Mouse (Mus musculus) retina, postnatal 7 days (tissue): ENCODE measurements around the gene Pld5.

Experiments used
- DNase-seq: peaks from one replicate; pipeline ENCODE4 v3.0.0-alpha.2; 2012; ENCODE audit warnings: low read depth, low spot score

Gene Pld5

GRCm38 (mm10) chr1:176167784-176168183 lies 107.3 kb downstream of the Pld5 start:
- DNase-seq, result no peak

GRCm38 (mm10) chr1:176167114-176167513 lies 108.0 kb downstream of the Pld5 start:
- no peak for DNase-seq

- DNase-seq, result no peak
Measured at GRCm38 (mm10) chr1:176145306-176145705, 129.8 kb downstream of the Pld5 start.

- no peak for DNase-seq
Measured at GRCm38 (mm10) chr1:176134379-176134778, 140.7 kb downstream of the Pld5 start.

GRCm38 (mm10) chr1:176125771-176126170 lies 149.3 kb downstream of the Pld5 start:
- no peak for DNase-seq

GRCm38 (mm10) chr1:176124441-176124840 lies 150.7 kb downstream of the Pld5 start:
- DNase-seq, result no peak

GRCm38 (mm10) chr1:176123781-176124180 lies 151.3 kb downstream of the Pld5 start:
- DNase-seq, result no peak

- no peak for DNase-seq
Measured at GRCm38 (mm10) chr1:176115604-176116003, 159.5 kb downstream of the Pld5 start.

GRCm38 (mm10) chr1:176098685-176099320 lies 176.3 kb downstream of the Pld5 start:
- no peak for DNase-seq

GRCm38 (mm10) chr1:176092119-176092518 lies 183.0 kb downstream of the Pld5 start:
- DNase-seq, result no peak

- DNase-seq, result no peak
Measured at GRCm38 (mm10) chr1:176089382-176089781, 185.7 kb downstream of the Pld5 start.

- peak; percentile 29 for DNase-seq
Measured at GRCm38 (mm10) chr1:176085952-176086648, 189.0 kb downstream of the Pld5 start.

GRCm38 (mm10) chr1:176082306-176082705 lies 192.8 kb downstream of the Pld5 start:
- DNase-seq, result no peak

GRCm38 (mm10) chr1:176080969-176081368 lies 194.1 kb downstream of the Pld5 start:
- DNase-seq, result no peak

- no peak for DNase-seq
Measured at GRCm38 (mm10) chr1:176078410-176078809, 196.7 kb downstream of the Pld5 start.

- DNase-seq, result no peak
Measured at GRCm38 (mm10) chr1:176076799-176077198, 198.3 kb downstream of the Pld5 start.

GRCm38 (mm10) chr1:176075810-176076209 lies 199.3 kb downstream of the Pld5 start:
- DNase-seq, result no peak

GRCm38 (mm10) chr1:176075409-176075808 lies 199.7 kb downstream of the Pld5 start:
- no peak for DNase-seq

- DNase-seq, result no peak
Measured at GRCm38 (mm10) chr1:176074526-176074925, 200.6 kb downstream of the Pld5 start.

GRCm38 (mm10) chr1:176065281-176065680 lies 209.8 kb downstream of the Pld5 start:
- no peak for DNase-seq

- no peak for DNase-seq
Measured at GRCm38 (mm10) chr1:176064471-176064870, 210.6 kb downstream of the Pld5 start.

GRCm38 (mm10) chr1:176053653-176054052 lies 221.5 kb downstream of the Pld5 start:
- no peak for DNase-seq

- DNase-seq, result no peak
Measured at GRCm38 (mm10) chr1:176046995-176047394, 228.1 kb downstream of the Pld5 start.
